Mouse (Mus musculus): ENCODE measurements around the gene Hepacam2. TPM values are rescaled to one million over a fixed set of nuclear protein-coding genes. Genes with fewer than 3 reads are reported as not detected.
"Not testable (repeated sequence)": the region's sequence is repeated elsewhere in the genome, so short reads cannot be mapped to it uniquely, and the experiment has no call there.

Gene Hepacam2
- polyA plus RNA-seq, 1 experiment from 2014 or later = 2.3 TPM

DNA sequence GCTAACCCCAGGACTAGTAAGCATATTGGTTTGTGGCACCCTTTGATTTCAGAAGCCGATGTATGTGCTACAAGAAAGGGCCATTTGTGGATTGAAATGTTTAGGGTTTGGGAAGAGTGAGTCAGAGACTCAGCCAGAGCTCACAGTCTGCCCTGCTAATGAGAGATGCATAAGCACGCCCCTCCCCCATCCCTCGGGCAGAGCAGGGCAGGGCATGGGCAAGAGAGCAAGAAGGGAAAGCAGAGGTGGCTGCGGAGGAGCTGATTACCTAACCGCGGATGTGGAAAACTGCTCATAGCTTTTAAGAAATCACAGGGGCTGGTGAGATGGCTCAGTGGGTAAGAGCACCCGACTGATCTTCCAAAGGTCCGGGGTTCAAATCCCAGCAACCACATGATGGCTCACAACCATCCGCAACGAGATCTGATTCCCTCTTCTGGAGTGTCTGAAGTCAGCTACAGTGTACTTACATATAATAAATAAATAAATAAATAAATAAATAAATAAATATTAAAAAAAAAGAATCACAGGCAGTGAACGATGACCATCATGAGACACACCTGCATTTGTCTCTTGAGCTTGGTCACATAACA lies 42.1 kb downstream of the Hepacam2 start:
- Histone ChIP-seq H3K36me3 (replicated peaks) (no peaks in the 10 kb centered on the region), H3K4me3 (replicated peaks) (no peak overlapping the region), H3K27me3 (no peaks in the 10 kb centered on the region), H3K4me1 (no peaks in the 10 kb centered on the region), H3K9ac (no peak overlapping the region), H3K9me3 (no peaks in the 10 kb centered on the region), H3K4me2 (no peak overlapping the region), H3K27ac (no peak overlapping the region)
- 72% methylated on average over 11 of the region's 11 CpGs for WGBS
- no peak for ATAC-seq (ENCODE audit: low FRiP score)

DNA sequence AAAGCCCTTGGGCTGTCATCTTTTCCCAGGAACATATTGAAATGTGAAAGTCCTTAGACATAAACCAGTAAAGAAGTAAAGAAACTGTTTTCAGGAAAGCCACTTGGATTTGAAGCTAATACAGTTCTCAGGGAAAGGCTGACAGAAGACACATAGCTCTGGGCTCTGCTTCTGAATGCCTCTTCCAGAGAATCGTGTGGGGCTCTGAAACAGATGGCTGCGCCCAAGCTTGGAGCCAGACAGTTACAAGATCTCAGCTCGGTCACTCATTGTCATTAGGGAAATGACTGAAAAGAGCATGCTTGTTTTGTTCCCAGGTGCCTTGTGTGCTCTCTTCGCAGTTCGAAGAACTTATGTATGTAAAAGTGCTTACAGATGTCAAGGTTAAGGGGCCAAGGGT lies 43.7 kb downstream of the Hepacam2 start:
- no peak overlapping the region for H3K4me2 ChIP-seq
- ATAC-seq (ENCODE audit: low FRiP score) = no peak
- H3K4me3 ChIP-seq (replicated peaks) = no peak overlapping the region
- H3K4me1 ChIP-seq = no peaks in the 10 kb centered on the region
- no peaks in the 10 kb centered on the region for H3K36me3 ChIP-seq (replicated peaks)
- 64% methylated on average over 5 of the region's 5 CpGs for WGBS
- H3K27me3 ChIP-seq = no peaks in the 10 kb centered on the region
- H3K9me3 ChIP-seq = no peaks in the 10 kb centered on the region
- H3K27ac ChIP-seq = no peak overlapping the region
- H3K9ac ChIP-seq = no peak overlapping the region

DNA sequence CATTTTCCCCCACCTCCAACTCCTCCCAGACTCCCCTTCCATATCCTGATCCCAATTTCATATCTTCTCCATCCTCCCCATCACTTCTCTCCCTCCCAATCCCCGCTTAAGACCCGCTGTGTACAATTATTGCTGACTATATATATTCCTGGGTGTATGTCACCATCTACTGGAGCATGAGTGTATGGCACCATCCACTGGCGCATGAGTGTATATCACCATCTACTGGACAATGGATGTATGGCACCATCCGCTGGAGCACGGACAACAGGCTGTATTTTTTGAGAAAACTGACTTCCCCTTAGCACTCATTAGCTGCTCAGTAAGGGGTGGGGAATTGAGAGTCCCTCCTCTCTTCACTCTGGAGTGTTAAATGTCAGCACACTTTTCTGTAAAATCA lies 50.7 kb downstream of the Hepacam2 start:
- H3K9ac ChIP-seq = no peak overlapping the region
- WGBS = 12% methylated on average over 5 of the region's 5 CpGs
- H3K36me3 ChIP-seq (replicated peaks) = no peaks in the 10 kb centered on the region
- no peaks in the 10 kb centered on the region for H3K9me3 ChIP-seq
- ATAC-seq (ENCODE audit: low FRiP score) = peak; percentile 81
- H3K27me3 ChIP-seq = no peaks in the 10 kb centered on the region
- H3K4me3 ChIP-seq (replicated peaks) = no peak overlapping the region
- no peaks in the 10 kb centered on the region for H3K4me1 ChIP-seq
- H3K4me2 ChIP-seq = no peak overlapping the region
- no peak overlapping the region for H3K27ac ChIP-seq

DNA sequence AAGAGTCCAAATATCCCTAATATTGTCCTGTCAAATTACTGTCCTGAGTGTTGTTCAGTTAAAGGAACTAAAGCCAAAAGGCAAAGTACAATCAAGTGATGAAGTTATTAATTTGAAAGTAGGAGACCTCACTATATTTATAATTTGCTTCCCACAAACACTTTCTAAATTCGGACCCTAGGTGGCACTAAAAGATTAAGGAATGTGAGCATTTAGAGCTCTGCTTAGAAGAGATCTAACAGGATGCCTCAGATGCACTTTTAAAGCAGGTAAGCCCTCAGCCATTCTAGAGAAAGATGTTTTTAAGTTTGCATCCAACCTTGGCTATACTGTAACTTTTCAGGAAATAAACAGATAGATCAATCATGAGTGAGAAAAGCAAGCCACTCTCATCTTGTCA lies 54.2 kb downstream of the Hepacam2 start:
- no peak for ATAC-seq (ENCODE audit: low FRiP score)
- Histone ChIP-seq H3K9ac (no peak overlapping the region), H3K4me3 (replicated peaks) (no peak overlapping the region), H3K27ac (no peak overlapping the region), H3K36me3 (replicated peaks) (no peaks in the 10 kb centered on the region), H3K9me3 (no peaks in the 10 kb centered on the region), H3K4me1 (no peaks in the 10 kb centered on the region), H3K27me3 (no peaks in the 10 kb centered on the region), H3K4me2 (no peak overlapping the region)
- WGBS = 19% methylated on average over 1 of the region's 1 CpGs

DNA sequence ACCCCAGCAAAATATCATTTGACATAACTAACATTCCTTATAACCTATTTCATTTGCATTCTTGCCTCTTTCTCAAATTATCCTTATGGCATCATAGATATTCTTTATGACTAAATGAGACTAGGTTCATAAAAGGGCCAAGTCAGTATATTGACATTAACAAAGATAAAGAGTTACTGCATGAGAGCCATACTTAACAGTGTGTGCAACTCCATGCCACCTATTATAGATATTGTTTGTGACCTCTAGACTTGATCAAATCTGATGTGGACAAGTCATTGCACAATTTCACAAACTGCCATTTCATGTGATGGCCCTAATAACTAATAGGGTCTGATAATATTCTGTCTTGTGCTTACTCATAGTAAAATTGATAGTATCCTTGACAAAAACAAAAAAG lies 62.0 kb downstream of the Hepacam2 start:
- H3K4me3 ChIP-seq (replicated peaks) = no peak overlapping the region
- no peaks in the 10 kb centered on the region for H3K9me3 ChIP-seq
- H3K27ac ChIP-seq = no peak overlapping the region
- H3K9ac ChIP-seq = no peak overlapping the region
- H3K4me1 ChIP-seq = no peaks in the 10 kb centered on the region
- H3K4me2 ChIP-seq = no peak overlapping the region
- H3K27me3 ChIP-seq = no peaks in the 10 kb centered on the region
- no peaks in the 10 kb centered on the region for H3K36me3 ChIP-seq (replicated peaks)
- no peak for ATAC-seq (ENCODE audit: low FRiP score)

DNA sequence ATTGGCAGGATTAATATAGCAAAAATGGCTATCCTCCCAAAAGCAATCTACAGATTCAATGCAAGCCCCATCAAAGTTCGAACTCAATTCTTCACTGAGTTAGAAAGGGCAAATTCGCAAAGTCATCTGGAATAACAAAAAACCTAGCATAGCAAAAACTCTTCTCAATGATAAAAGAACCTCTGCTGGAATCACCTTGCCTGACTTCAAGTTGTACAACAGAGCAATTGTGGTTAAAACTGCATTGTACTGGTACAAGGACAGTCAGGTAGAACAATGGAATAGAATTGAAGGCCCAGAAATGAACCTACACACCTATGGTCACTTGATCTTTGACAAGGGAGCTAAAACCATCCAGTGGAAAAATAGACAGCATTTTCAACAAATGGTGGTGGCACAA lies 67.1 kb downstream of the Hepacam2 start:
- not testable (repeated sequence) for H3K4me2 ChIP-seq; H3K4me1 ChIP-seq; ATAC-seq (ENCODE audit: low FRiP score); H3K27ac ChIP-seq; H3K36me3 ChIP-seq (replicated peaks); H3K9me3 ChIP-seq; H3K4me3 ChIP-seq (replicated peaks); H3K27me3 ChIP-seq; H3K9ac ChIP-seq
- WGBS = 74% methylated on average over 2 of the region's 2 CpGs

DNA sequence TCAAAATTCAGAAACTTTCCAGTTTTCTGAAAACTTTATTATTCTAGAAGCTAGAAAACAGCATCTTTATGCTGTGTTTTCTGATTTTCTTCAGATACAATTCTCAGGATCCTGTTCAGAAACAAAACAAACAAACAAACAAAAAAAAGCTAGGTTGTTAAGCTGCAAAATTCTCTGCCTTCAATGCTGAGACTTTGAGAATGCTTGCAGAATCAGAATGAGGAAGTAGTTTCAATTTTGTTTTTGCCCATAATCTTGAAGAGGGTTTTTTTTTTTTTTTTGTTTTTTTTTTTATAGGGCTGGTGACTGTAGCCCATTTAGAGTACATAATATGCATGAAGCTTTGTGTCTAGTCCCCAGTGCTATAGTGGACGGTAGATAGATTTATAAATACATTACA lies 71.1 kb downstream of the Hepacam2 start:
- Histone ChIP-seq H3K27ac (no peak overlapping the region), H3K4me3 (replicated peaks) (no peak overlapping the region), H3K9me3 (no peaks in the 10 kb centered on the region), H3K4me2 (no peak overlapping the region), H3K9ac (no peak overlapping the region), H3K36me3 (replicated peaks) (no peaks in the 10 kb centered on the region), H3K4me1 (no peaks in the 10 kb centered on the region), H3K27me3 (no peaks in the 10 kb centered on the region)
- ATAC-seq (ENCODE audit: low FRiP score) = no peak
- WGBS = 91% methylated on average over 1 of the region's 1 CpGs

DNA sequence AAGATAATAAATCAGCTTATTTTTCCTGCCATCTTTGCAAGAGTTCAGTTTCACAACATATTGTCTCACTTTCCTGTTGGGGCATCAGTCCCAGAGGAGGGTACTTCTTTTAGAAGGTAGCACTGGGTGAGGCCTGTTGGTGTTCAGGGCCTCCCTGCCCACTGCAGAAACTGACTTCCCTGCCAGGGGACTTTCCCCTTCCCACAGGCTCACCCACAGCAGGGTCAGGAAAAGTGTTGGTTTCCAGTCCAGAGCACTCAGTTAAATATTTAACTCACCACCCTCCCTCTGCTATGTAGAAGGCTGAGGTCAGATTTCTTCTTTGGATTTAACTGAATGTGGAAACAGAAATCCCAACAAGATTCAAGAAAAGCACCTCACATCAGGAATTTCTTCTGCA lies 72.8 kb downstream of the Hepacam2 start:
- H3K27me3 ChIP-seq; H3K36me3 ChIP-seq (replicated peaks); H3K27ac ChIP-seq; H3K9me3 ChIP-seq; H3K4me3 ChIP-seq (replicated peaks); ATAC-seq (ENCODE audit: low FRiP score); H3K9ac ChIP-seq; H3K4me2 ChIP-seq; H3K4me1 ChIP-seq: not testable (repeated sequence)

DNA sequence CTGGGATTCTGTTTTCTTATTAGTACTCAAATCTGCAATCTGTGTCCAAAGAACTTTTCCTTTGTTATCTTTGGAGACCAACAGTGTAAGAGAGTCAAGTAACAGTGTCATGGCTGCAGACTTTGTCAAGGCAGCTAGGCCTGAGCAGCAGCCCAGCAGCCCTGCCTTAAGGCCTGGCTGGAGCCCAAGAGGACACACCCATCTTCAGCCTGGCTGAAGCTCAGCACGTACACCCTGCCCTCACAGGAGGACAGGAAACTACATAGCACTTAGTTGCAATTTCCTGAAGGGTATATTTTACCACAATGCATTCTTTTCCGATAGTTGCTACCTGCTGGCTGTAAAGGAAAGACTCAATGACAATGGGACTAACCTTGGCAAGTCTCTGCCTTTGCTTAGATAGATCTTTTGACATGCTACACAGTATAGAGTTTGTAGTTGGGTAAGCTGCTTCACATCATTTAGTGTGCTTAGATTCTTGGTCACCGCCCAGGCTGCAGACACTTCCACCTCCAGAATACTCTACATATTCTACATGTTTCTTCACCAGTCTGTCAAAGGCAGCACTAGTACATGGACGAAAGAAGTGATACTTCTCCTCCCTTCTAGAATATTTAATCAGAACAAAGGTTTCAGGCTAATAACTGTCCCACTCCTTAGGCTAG lies 73.4 kb downstream of the Hepacam2 start:
- H3K4me2 ChIP-seq; H3K27me3 ChIP-seq; H3K9ac ChIP-seq; H3K36me3 ChIP-seq (replicated peaks); H3K4me1 ChIP-seq; H3K27ac ChIP-seq; H3K9me3 ChIP-seq; ATAC-seq (ENCODE audit: low FRiP score); H3K4me3 ChIP-seq (replicated peaks): not testable (repeated sequence)
- WGBS = 60% methylated on average over 1 of the region's 4 CpGs

Other genes starting within 250 kb of the Hepacam2 start
- 0.36 and 0.66 TPM in 2 replicates for gene Samd9l, start 98.7 kb downstream of the Hepacam2 start, polyA plus RNA-seq (2016; fragmentation: Nextera tagmentation; extraction: Ambion mirVana)
- 47.1 and 48.1 TPM in 2 replicates for gene Vps50, start 84 bp upstream of the Hepacam2 start, polyA plus RNA-seq (2016; fragmentation: Nextera tagmentation; extraction: Ambion mirVana)